Mouse (Mus musculus) liver, embryonic 11.5 days (tissue): Measurements from ENCODE around the gene Wipf2. TPM values are rescaled to one million over a fixed set of nuclear protein-coding genes. Genes with fewer than 3 reads are reported as not detected.

ENCODE experiments used
- ATAC-seq: fragments of 200-750 bp; cut with Nextera tagmentation; replicated peaks from 2 replicates; pipeline ENCODE4 v1.8.0; 2017; ENCODE audit warnings: moderate number of reproducible peaks, mild to moderate bottlenecking, moderate TSS enrichment, moderate library complexity; ENCODE audit not compliant: low FRiP score
- DNase-seq: peaks from one replicate; pipeline ENCODE4 v3.0.0-alpha.2; 2017; ENCODE audit warnings: low spot score
- H3K27ac ChIP-seq: fragments of 300-500 bp; sonication (generic); 2 replicates; pipeline ENCODE4 v1.5.1; 2014; ENCODE audit warnings: mild to moderate bottlenecking, low read depth, low read length, control low read depth
- H3K27me3 ChIP-seq: fragments of 300-500 bp; sonication (generic); replicated peaks from 2 replicates; pipeline ENCODE4 v1.6.1; 2014; ENCODE audit warnings: low read length, mixed read lengths; ENCODE audit not compliant: control insufficient read depth, insufficient read depth
- H3K36me3 ChIP-seq: fragments of 300-500 bp; sonication (generic); 2 replicates; pipeline ENCODE4 v1.6.1; 2014; ENCODE audit warnings: mild to moderate bottlenecking, low read length, moderate library complexity, mixed read lengths; ENCODE audit not compliant: control insufficient read depth, insufficient read depth
- H3K4me1 ChIP-seq: fragments of 300-500 bp; sonication (generic); replicated peaks from 2 replicates; pipeline ENCODE4 v1.6.1; 2014; ENCODE audit warnings: low read length, mixed read lengths; ENCODE audit not compliant: control insufficient read depth, insufficient read depth
- H3K4me2 ChIP-seq: fragments of 300-500 bp; sonication (generic); 2 replicates; pipeline ENCODE4 v1.6.1; 2014; ENCODE audit warnings: mild to moderate bottlenecking, control low read depth, moderate library complexity
- H3K4me3 ChIP-seq: fragments of 300-500 bp; sonication (generic); 2 replicates; pipeline ENCODE4 v1.5.1; 2014; ENCODE audit warnings: low read depth, low read length, control low read depth
- H3K9ac ChIP-seq: fragments of 300-500 bp; sonication (generic); 2 replicates; pipeline ENCODE4 v1.6.1; 2014; ENCODE audit warnings: low read depth, low read length, control low read depth
- H3K9me3 ChIP-seq: fragments of 300-500 bp; sonication (generic); 2 replicates; pipeline ENCODE4 v1.6.1; 2016; ENCODE audit warnings: low read length, inconsistent platforms, mixed read lengths; ENCODE audit not compliant: control insufficient read depth
- WGBS: fragments of 180-500 bp; shearing (Covaris S2); extraction: QIAGEN DNeasy Blood & Tissue Kit; methylation state at CpG from one replicate; pipeline ENCODE4 v1.1.7; 2014; 5-methylcytosine and 5-hydroxymethylcytosine counted together
- polyA plus RNA-seq: library from polyadenylated mRNA; unstranded; fragments of >200 nt; fragmentation: Nextera tagmentation; extraction: Ambion mirVana; gene quantifications from 2 replicates; pipeline ENCODE4 v1.2.1, GENCODE M21; 2014

The Wipf2 gene
- polyA plus RNA-seq, 1 experiment from 2014 or later, result 4.7 TPM

- DNase-seq (no peak), ATAC-seq (no peak)
- Histone ChIP-seq H3K27me3 (no peaks in the 10 kb centered on the region), H3K9me3 (no peaks in the 10 kb centered on the region), H3K27ac (no peak overlapping the region), H3K4me3 (no peak overlapping the region), H3K9ac (no peak overlapping the region), H3K4me1 (0 out of 2 replicates have a peak, but pooled peaks cover 3% of the 10 kb centered on the region), H3K4me2 (no peak overlapping the region), H3K36me3 (peaks cover 63% of the 10 kb centered on the region)
- 84% methylated on average over 5 of the region's 5 CpGs for WGBS
These were observed 26.5 kb downstream of the Wipf2 start for GRCm38 (mm10) chr11:98889977-98890376.

GRCm38 (mm10) chr11:98892426-98892825 is 29.0 kb downstream of the Wipf2 start:
- 81% methylated on average over 5 of the region's 5 CpGs for WGBS
- H3K9me3 ChIP-seq, result no peaks in the 10 kb centered on the region
- no peak overlapping the region for H3K27ac ChIP-seq
- peaks cover 67% of the 10 kb centered on the region for H3K36me3 ChIP-seq
- H3K4me3 ChIP-seq, result no peak overlapping the region
- DNase-seq, result no peak
- no peaks in the 10 kb centered on the region for H3K27me3 ChIP-seq
- H3K9ac ChIP-seq, result no peak overlapping the region
- no peak overlapping the region for H3K4me2 ChIP-seq
- H3K4me1 ChIP-seq, result 0 out of 2 replicates have a peak, but pooled peaks cover 3% of the 10 kb centered on the region
- ATAC-seq, result no peak

GRCm38 (mm10) chr11:98900529-98901125 is 37.2 kb downstream of the Wipf2 start:
- H3K4me3 ChIP-seq, result no peak overlapping the region; the same call in 1 of the 2 replicates
- peak overlapping the region; percentile 49; the same call in 1 of the 2 replicates for H3K27ac ChIP-seq
- no peaks in the 10 kb centered on the region for H3K9me3 ChIP-seq
- ATAC-seq, result no peak
- peaks cover 38% of the 10 kb centered on the region for H3K36me3 ChIP-seq
- H3K4me2 ChIP-seq, result peak overlapping the region; percentile 6; the same call in 1 of the 2 replicates
- peaks cover 41% of the 10 kb centered on the region for H3K4me1 ChIP-seq
- H3K9ac ChIP-seq, result peak overlapping the region; percentile 18; the same call in 1 of the 2 replicates
- H3K27me3 ChIP-seq, result no peaks in the 10 kb centered on the region
- WGBS, result 58% methylated on average over 12 of the region's 12 CpGs
- DNase-seq, result no peak

GRCm38 (mm10) chr11:98902621-98903245 is 39.3 kb downstream of the Wipf2 start:
- Histone ChIP-seq H3K27ac (peak overlapping the region; percentile 53; the same call in 1 of the 2 replicates), H3K9ac (0 out of 2 replicates have a peak overlapping the region, but pooled peaks have one; percentile 25), H3K4me2 (peak overlapping the region; percentile 20; the same call in 1 of the 2 replicates), H3K9me3 (no peaks in the 10 kb centered on the region), H3K4me1 (peaks cover 50% of the 10 kb centered on the region), H3K27me3 (no peaks in the 10 kb centered on the region), H3K4me3 (0 out of 2 replicates have a peak overlapping the region, but pooled peaks have one; percentile 0), H3K36me3 (peaks cover 24% of the 10 kb centered on the region)
- WGBS, result 41% methylated on average over 10 of the region's 10 CpGs
- ATAC-seq (no peak), DNase-seq (no peak)

- H3K9ac ChIP-seq, result peak overlapping the region; percentile 4; the same call in 1 of the 2 replicates
- no peak for DNase-seq
- H3K9me3 ChIP-seq, result no peaks in the 10 kb centered on the region
- H3K4me3 ChIP-seq, result no peak overlapping the region
- peak overlapping the region; percentile 90 for H3K27ac ChIP-seq
- H3K36me3 ChIP-seq, result peaks cover 14% of the 10 kb centered on the region
- H3K4me2 ChIP-seq, result peak overlapping the region; percentile 54
- H3K27me3 ChIP-seq, result no peaks in the 10 kb centered on the region
- 16% methylated on average over 2 of the region's 2 CpGs for WGBS
- peak; percentile 81 for ATAC-seq
- H3K4me1 ChIP-seq, result peaks cover 59% of the 10 kb centered on the region
These were observed 41.1 kb downstream of the Wipf2 start for GRCm38 (mm10) chr11:98904577-98904976.

- no peaks in the 10 kb centered on the region for H3K27me3 ChIP-seq
- ATAC-seq (peak; percentile 77), DNase-seq (no peak)
- H3K36me3 ChIP-seq, result peaks cover 10% of the 10 kb centered on the region
- peak overlapping the region; percentile 90 for H3K27ac ChIP-seq
- H3K4me3 ChIP-seq, result peak overlapping the region; percentile 18; the same call in 1 of the 2 replicates
- peak overlapping the region; percentile 50 for H3K9ac ChIP-seq
- 28% methylated on average over 7 of the region's 7 CpGs for WGBS
- H3K4me1 ChIP-seq, result peaks cover 61% of the 10 kb centered on the region
- peak overlapping the region; percentile 54 for H3K4me2 ChIP-seq
- H3K9me3 ChIP-seq, result no peaks in the 10 kb centered on the region
These were observed 41.6 kb downstream of the Wipf2 start for GRCm38 (mm10) chr11:98905033-98905432.

GRCm38 (mm10) chr11:98905583-98905982 is 42.1 kb downstream of the Wipf2 start:
- Histone ChIP-seq H3K9me3 (no peaks in the 10 kb centered on the region), H3K27me3 (no peaks in the 10 kb centered on the region), H3K27ac (peak overlapping the region; percentile 90), H3K36me3 (peaks cover 15% of the 10 kb centered on the region), H3K4me3 (peak overlapping the region; percentile 18; the same call in 1 of the 2 replicates), H3K4me2 (peak overlapping the region; percentile 54), H3K9ac (peak overlapping the region; percentile 50), H3K4me1 (peaks cover 64% of the 10 kb centered on the region)
- no peak for DNase-seq
- 49% methylated on average over 4 of the region's 4 CpGs for WGBS
- ATAC-seq, result no peak

GRCm38 (mm10) chr11:98907063-98907436 is 43.6 kb downstream of the Wipf2 start:
- Histone ChIP-seq H3K4me3 (peak overlapping the region; percentile 68; the same call in 1 of the 2 replicates), H3K36me3 (peaks cover 24% of the 10 kb centered on the region), H3K9me3 (no peaks in the 10 kb centered on the region), H3K9ac (peak overlapping the region; percentile 20; the same call in 1 of the 2 replicates), H3K27ac (peak overlapping the region; percentile 70; the same call in 1 of the 2 replicates), H3K4me1 (peaks cover 73% of the 10 kb centered on the region), H3K4me2 (peak overlapping the region; percentile 55), H3K27me3 (no peaks in the 10 kb centered on the region)
- WGBS, result 53% methylated on average over 5 of the region's 5 CpGs
- DNase-seq (no peak), ATAC-seq (no peak)
